Mouse (Mus musculus): ENCODE data around the gene Knop1. TPM values are rescaled to one million over a fixed set of nuclear protein-coding genes. Genes with fewer than 3 reads are reported as not detected.
A peak's percentile ranks its signal among the peaks of the same experiment; 100 is the strongest.

The Knop1 gene
- polyA plus RNA-seq, 1 experiment from 2014 or later: 58.4 TPM

DNA sequence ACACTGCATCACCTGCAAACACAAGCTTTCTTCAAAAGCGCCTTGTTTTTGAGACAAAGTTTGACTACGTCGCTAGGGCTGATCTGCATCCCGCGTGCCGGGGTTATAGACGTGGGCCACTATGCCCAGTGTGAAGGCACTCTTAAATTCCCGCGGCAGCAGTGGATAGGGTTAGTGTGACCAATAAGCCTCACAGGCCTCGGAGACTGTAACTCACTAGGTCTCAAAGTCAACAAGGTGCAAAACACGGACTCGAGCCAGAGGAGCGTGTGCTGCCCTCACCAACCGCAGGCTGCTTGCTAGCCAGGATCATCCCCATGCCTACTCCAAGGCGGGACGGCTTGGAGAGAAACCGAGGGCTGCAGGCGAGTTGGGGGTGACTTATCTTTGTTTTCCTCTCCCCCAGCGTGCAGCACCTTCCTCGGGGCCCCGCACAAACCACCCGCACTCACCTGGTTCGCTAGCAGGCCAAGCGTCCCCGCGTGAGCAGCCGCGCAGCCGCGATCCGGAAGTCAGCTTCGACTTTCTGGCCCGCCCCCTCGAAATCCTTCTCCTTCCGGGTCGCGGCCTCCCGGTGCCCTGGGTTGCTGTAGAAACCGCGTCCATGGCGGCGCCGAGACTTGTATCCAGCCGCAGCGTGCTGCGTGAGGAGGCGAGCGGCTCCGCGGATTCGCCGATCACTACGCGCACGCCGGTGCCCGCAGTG is 730 bp downstream of the Knop1 start, which contains the start of gene Iqck:
Gene Iqck (plus strand): TSS at position 582 of the 706 bp plus-strand sequence.
- 2% methylated on average over 48 of the region's 57 CpGs for WGBS (ENCODE audit: missing documents)
- Histone ChIP-seq H3K79me2 (ENCODE audit: inconsistent target) (peaks cover 38% of the 10 kb centered on the region), H3K27ac (peak within 1 kb of the TSS; percentile 41)

DNA sequence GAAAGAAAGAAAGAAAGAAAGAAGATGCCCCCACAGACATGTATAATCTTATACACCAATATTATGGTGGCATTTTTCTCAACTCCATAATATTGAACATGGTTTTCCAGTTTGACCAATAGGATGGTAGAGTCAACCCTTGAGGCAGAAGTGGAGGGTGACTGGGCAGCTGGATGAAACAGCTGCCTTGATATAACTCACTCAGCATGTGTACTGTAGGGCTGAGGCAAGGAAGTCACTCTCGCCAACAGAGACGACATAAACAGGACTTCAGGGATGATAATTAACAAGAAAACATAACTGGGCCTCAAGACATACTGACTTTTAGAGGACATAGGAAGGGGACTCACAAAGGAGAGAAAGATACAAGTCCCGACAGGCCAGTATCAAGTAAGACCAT is 1.4 kb downstream of the Knop1 start:
- Histone ChIP-seq H3K4me3 (ENCODE audit: inconsistent target) (peak overlapping the region; percentile 90), H3K27ac (peak overlapping the region; percentile 41), H3K79me2 (ENCODE audit: inconsistent target) (peaks cover 45% of the 10 kb centered on the region), H3K36me3 (ENCODE audit: inconsistent target) (peaks cover 13% of the 10 kb centered on the region; the same call in 1 of the 2 replicates)
- WGBS (ENCODE audit: missing documents): 36% methylated on average over 3 of the region's 3 CpGs

More for the DNA sequence above, 730 bp downstream of the Knop1 start, which contains the start of gene Iqck:
- Histone ChIP-seq H3K4me3 (ENCODE audit: inconsistent target) (peak within 1 kb of the TSS; percentile 90), H3K36me3 (ENCODE audit: inconsistent target) (peaks cover 10% of the 10 kb centered on the region; the same call in 1 of the 2 replicates)

DNA sequence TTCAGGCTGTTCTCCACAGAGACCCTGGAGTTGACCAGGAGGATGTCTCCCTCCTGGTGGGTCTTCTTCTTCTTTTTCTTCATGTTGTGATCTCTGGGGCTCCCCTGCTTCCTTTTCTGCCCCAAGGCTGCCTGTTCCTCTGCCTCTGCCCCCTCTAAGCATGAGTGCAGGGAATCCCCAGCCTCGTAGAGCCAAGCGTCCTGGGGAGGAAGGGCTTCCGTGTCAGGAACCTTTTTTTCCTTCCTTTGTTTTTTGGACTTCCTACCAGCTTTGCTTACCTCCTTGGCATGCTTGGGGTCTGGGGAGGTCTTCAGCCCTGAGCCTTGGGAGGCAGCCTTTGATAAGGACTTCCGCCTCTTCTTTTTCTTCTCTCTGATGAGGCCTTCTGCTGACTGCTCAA is 3.4 kb downstream of the Knop1 start:
- peaks cover 45% of the 10 kb centered on the region for H3K79me2 ChIP-seq (ENCODE audit: inconsistent target)
- peaks cover 21% of the 10 kb centered on the region; the same call in 1 of the 2 replicates for H3K36me3 ChIP-seq (ENCODE audit: inconsistent target)
- no peak overlapping the region for H3K4me3 ChIP-seq (ENCODE audit: inconsistent target)
- 79% methylated on average over 4 of the region's 4 CpGs for WGBS (ENCODE audit: missing documents)
- no peak overlapping the region for H3K27ac ChIP-seq

DNA sequence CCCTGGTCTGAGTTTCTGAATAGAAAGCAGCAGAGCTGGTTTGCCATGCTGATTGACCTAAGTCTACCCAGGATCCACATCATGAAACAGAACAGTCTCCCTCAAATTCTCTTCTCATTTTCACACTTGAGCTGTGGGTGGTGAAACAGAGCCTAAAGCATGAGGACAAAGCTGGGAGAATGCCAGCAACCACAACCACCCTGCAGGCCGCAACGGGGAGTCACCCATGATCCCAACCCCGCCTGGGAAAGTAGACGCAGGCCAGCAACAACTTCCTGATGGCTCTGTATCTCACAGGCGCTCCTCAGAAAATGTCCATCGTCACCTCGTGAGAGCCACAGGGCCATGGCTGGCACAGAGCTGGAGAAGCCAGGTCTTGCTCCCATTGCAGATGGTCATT is 4.5 kb downstream of the Knop1 start:
- Histone ChIP-seq H3K79me2 (ENCODE audit: inconsistent target) (peaks cover 45% of the 10 kb centered on the region), H3K36me3 (ENCODE audit: inconsistent target) (peaks cover 28% of the 10 kb centered on the region; the same call in 1 of the 2 replicates), H3K27ac (peak overlapping the region; percentile 32; the same call in 1 of the 2 replicates), H3K4me3 (ENCODE audit: inconsistent target) (no peak overlapping the region)
- 3% methylated on average over 7 of the region's 7 CpGs for WGBS (ENCODE audit: missing documents)

DNA sequence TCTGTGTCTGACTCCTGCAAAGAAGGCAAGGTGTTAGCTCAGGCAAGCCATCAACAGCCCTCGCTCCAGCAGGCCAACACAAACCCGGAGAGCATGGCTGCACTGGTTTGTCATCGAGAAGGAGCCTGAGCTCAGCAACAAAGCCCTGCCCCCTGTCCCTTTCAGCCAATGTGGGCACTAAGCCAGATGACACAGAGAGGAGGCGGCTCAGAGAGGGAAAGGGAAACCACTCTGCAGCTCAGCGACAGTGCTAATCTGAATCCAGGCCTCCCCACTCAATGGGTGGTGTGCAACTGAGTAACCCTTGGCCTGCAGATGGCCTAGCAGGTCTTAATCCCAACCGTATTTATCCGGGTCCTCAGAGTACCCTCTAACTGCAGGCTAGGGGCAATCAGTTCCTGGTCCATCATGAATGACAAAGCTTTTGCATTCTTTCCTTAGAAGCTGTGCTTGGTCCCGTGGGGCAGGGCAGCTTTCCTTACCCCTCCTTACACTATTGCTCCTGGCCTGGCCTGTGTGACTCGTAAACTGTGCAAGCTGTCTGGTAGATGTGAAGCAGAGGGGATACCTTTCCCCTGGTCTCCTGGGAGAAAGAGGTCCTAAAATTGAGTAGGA is 5.3 kb downstream of the Knop1 start:
- Histone ChIP-seq H3K79me2 (ENCODE audit: inconsistent target) (peaks cover 45% of the 10 kb centered on the region), H3K27ac (peak overlapping the region; percentile 32; the same call in 1 of the 2 replicates), H3K4me3 (ENCODE audit: inconsistent target) (no peak overlapping the region), H3K36me3 (ENCODE audit: inconsistent target) (peaks cover 36% of the 10 kb centered on the region)
- WGBS (ENCODE audit: missing documents): 77% methylated on average over 9 of the region's 9 CpGs

DNA sequence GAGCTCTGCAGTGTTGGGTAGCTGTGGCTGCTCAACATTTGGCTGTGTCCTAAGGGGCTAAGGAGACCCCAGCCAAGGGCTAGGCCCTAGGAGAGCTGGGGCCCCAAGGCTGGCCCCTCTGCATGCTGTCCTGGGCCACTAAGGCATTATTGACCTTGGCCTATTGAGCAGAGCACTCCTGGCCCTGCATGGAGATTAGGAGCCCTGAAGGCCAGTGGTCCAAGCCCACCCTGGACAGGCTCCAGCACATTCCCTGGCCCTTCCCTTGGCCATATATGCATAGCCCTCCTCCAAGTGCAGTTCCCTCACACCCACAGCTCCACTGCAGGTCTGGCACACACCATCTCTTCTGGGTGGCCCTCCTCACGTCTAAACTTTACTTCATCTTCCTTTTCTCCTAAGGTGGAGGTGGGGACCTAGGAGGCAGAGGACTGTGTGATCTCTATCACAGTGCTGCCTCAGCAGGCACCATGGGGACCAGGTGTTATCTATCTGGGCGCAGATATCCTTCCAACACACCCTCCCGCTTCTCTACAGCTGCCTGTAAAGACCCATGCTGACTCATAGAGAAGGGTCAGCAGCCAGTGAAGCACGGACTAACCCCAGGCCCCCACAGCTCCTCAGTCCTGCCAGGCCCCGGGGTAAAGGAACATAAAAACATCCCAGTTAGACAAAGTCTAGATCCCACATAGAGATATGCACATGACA is 6.4 kb downstream of the Knop1 start:
- Histone ChIP-seq H3K36me3 (ENCODE audit: inconsistent target) (peaks cover 47% of the 10 kb centered on the region), H3K4me3 (ENCODE audit: inconsistent target) (no peak overlapping the region), H3K27ac (no peak overlapping the region), H3K79me2 (ENCODE audit: inconsistent target) (peaks cover 37% of the 10 kb centered on the region)
- WGBS (ENCODE audit: missing documents): 88% methylated on average over 5 of the region's 5 CpGs

DNA sequence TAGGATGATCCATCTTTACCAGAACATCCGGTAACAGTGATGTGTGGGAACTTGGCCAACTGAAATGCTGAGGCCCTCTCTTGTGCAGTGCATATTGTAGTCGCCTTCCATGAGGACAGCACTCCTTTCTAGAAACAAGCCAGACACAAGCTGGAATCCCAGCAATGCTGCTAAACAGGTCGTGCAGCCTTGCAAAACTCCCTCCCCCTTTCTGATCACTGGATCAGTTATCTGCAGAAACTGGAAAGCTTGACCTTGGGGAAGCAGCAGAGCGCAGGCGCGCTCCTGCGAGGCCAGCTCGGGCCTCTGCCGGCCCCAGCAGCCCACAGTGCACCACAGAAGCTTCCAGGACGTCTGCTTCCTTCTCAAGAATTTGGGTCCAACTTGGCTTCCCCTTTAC is 7.3 kb downstream of the Knop1 start:
- peaks cover 53% of the 10 kb centered on the region for H3K36me3 ChIP-seq (ENCODE audit: inconsistent target)
- WGBS (ENCODE audit: missing documents): 55% methylated on average over 10 of the region's 10 CpGs

DNA sequence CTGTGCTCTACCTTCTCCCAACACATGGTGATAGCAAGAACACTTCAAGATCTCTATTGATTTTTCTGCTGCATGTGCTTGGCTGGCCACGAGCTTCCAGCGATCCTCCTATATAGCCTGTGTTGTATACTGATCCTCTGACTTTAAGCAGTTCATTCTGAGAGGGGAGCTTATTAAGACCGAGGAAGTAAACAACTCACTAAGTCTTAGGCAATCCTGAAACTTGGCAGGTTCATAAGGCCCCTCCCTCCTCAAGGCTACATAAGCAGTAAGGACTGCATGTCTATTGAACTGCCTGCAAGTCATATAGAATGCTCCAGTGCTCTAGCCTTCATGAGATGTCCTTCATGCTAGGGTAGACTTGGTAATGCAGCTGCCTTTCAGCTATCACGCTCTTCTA is 9.7 kb downstream of the Knop1 start:
- Histone ChIP-seq H3K36me3 (ENCODE audit: inconsistent target) (peaks cover 48% of the 10 kb centered on the region), H3K79me2 (ENCODE audit: inconsistent target) (peaks cover 14% of the 10 kb centered on the region; the same call in 1 of the 2 replicates), H3K27ac (no peak overlapping the region), H3K4me3 (ENCODE audit: inconsistent target) (no peak overlapping the region)
- 78% methylated on average over 4 of the region's 4 CpGs for WGBS (ENCODE audit: missing documents)

More for the DNA sequence above, 7.3 kb downstream of the Knop1 start:
- peaks cover 28% of the 10 kb centered on the region for H3K79me2 ChIP-seq (ENCODE audit: inconsistent target)
- no peak overlapping the region for H3K27ac ChIP-seq
- H3K4me3 ChIP-seq (ENCODE audit: inconsistent target): no peak overlapping the region

DNA sequence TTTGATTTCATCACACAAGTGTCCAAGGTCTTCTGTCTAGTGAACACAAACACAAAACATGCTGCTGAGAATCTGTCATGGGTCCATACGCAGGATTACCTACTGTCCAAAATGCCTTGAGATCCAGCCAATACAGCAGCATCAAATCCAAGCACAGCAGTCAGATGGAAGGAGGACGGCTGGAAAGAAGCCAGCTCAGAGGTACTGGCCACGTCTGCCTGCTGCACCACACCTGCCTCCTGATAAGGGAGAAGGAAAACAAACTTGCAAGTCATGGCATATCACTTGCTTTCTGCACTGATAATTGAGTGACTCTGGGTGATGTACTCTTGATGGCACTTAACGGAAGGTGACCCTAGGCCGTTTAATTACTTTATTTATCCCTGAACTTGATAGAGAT is 10.9 kb downstream of the Knop1 start:
- H3K36me3 ChIP-seq (ENCODE audit: inconsistent target): peaks cover 56% of the 10 kb centered on the region
- H3K4me3 ChIP-seq (ENCODE audit: inconsistent target): no peak overlapping the region
- H3K79me2 ChIP-seq (ENCODE audit: inconsistent target): peaks cover 5% of the 10 kb centered on the region; the same call in 1 of the 2 replicates
- H3K27ac ChIP-seq: no peak overlapping the region
- WGBS (ENCODE audit: missing documents): 90% methylated on average over 5 of the region's 5 CpGs

DNA sequence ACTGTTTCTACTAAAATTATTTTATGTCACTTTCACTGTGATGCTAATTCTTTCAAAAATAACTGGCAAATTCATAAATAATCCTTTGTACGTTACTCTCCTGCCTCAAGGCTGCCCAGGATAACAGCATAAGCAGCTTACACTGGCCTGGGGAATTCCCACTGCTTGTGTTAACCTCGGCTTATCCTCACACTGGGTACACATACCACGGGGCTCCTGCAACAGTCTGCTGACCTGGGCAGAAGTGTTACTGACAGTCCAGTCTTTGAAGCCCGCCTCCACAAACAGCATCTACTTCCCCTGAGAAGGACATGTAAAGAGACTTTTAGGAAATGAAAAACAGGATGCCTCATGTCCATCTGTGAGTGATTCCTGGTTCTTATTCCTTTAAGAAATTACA is 13.1 kb downstream of the Knop1 start:
- H3K4me3 ChIP-seq (ENCODE audit: inconsistent target): no peak overlapping the region
- H3K36me3 ChIP-seq (ENCODE audit: inconsistent target): peaks cover 71% of the 10 kb centered on the region
- no peaks in the 10 kb centered on the region for H3K79me2 ChIP-seq (ENCODE audit: inconsistent target)
- WGBS (ENCODE audit: missing documents): 66% methylated on average over 4 of the region's 4 CpGs
- H3K27ac ChIP-seq: peak overlapping the region; percentile 21; the same call in 1 of the 2 replicates

DNA sequence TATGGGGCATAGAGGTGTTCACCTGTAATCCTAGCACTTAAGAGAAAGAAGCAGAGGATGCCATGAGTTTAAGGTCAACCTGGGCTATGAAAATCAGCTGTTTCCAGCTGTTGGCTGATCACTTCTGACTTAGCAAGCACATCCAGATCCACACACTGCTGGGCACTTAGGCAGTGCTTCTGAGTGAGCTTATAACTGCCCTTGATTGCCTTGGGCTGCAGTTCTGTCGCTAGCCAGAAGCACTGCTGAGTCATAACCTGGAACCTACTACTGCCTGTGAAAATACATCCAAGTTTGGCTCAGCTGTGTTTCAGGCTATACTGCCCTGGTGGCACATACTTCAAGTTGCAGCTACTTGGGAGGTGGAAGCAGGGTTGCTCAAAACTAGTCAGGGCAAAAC is 14.3 kb downstream of the Knop1 start:
- no peak overlapping the region for H3K4me3 ChIP-seq (ENCODE audit: inconsistent target)
- H3K36me3 ChIP-seq (ENCODE audit: inconsistent target): peaks cover 74% of the 10 kb centered on the region
- no peak overlapping the region for H3K27ac ChIP-seq
- no peaks in the 10 kb centered on the region for H3K79me2 ChIP-seq (ENCODE audit: inconsistent target)
- 35% methylated on average over 1 of the region's 1 CpGs for WGBS (ENCODE audit: missing documents)

DNA sequence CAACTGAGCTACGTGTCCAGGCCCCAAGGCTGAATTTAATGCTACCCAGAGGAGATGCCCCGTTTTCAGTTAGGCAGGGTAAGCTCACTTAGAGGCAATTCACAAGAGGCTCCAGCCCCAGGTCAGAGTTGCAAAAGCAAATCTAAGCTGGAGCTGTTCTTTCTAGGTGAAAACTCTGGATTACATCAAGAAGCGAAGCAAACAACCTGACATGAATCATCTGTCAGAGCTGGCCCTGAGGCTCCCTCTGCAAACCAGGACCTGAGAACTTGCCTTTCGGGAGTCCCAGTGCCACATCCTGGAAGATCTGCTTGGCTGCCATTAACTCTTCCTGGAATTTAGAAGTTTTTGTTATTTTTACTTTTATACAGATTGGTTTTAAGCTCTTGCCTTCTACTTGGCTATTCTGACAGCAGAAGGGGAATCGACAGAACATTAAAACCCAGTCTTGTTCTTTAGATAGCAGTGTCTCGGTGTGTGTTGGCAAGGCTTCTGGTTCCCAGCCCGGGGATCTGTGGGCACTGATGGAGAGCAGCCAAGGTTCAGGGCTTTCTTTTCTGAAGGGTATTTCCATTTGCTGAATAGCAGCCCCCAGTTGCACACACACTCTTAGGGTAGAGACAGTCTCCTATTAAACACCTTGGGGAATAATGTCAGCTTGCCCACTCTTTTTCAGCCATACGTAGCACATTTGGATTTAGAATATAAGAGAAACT is 14.9 kb downstream of the Knop1 start:
- H3K79me2 ChIP-seq (ENCODE audit: inconsistent target): no peaks in the 10 kb centered on the region
- H3K36me3 ChIP-seq (ENCODE audit: inconsistent target): peaks cover 75% of the 10 kb centered on the region
- no peak overlapping the region for H3K27ac ChIP-seq
- H3K4me3 ChIP-seq (ENCODE audit: inconsistent target): no peak overlapping the region
- WGBS (ENCODE audit: missing documents): 77% methylated on average over 8 of the region's 8 CpGs

DNA sequence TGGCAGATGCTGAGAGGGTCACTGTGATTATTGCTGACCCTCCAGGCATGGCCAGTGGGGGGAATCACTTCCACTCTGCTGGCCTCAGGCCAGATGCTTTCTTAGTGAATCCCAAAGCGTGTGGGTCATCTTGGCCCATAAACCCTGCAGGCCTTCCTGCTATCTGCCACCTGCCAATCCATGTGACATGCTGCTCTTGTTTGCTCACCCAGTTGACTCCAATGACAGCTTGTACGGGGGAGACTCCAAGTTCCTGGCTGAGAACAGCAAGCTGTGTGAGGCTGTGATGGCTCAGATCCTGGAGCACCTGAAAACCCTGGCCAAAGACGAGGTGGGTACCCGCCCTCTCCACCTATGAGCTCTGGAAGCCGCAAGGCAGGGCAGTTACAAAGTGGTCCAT is 18.2 kb downstream of the Knop1 start:
- Histone ChIP-seq H3K36me3 (ENCODE audit: inconsistent target) (peaks cover 85% of the 10 kb centered on the region), H3K27ac (no peak overlapping the region), H3K79me2 (ENCODE audit: inconsistent target) (no peaks in the 10 kb centered on the region), H3K4me3 (ENCODE audit: inconsistent target) (no peak overlapping the region)
- WGBS (ENCODE audit: missing documents): 94% methylated on average over 5 of the region's 5 CpGs

DNA sequence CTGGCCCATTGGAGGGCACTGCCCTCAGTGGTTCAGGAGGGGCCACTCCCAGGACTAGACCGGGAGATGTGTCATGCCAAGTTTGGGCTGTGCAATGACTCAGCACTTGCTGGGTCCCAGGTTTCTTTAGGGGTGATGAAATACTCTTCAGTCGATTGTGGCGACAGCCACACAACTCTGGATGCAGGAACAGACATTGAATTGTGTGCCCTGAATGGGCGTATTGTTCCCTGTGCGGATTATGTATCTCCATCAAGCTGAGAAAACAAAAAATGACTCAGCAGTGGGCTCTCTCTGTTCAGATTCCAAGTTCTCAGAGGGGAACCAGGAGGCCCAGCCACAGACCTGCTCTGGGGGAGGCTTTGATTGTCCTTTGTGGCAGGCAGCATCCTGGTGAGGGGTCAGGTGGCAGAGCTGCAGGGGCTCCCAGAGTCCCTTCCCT is 28.1 kb downstream of the Knop1 start:
- Histone ChIP-seq H3K4me3 (ENCODE audit: inconsistent target) (no peak overlapping the region), H3K79me2 (ENCODE audit: inconsistent target) (no peaks in the 10 kb centered on the region), H3K36me3 (ENCODE audit: inconsistent target) (peaks cover 89% of the 10 kb centered on the region), H3K27ac (no peak overlapping the region)
- 47% methylated on average over 5 of the region's 5 CpGs for WGBS (ENCODE audit: missing documents)

Measured in macrophage (primary cell).